In genomic region chr3:80496556-80496955, GRCm38 (mm10) we compare ENCODE assay signal across 27 mouse cellular contexts.
"Had no signal": no experiment of that assay in that cellular context is flagged by ENCODE, and none has a peak within 500 bp of the region (broad histone marks: within the 10 kb centered on the region; RNA-seq: fewer than 3 reads in every experiment).

No protein-coding gene starts in this region.

- H3K27ac ChIP-seq: gastrocnemius, adult 2 months; heart, embryonic 13.5 days; heart, embryonic 15.5 days; hindbrain, embryonic 13.5 days; hindbrain, embryonic 15.5 days; hindbrain, postnatal 0 days; kidney, embryonic 15.5 days; kidney, postnatal 0 days; limb, embryonic 13.5 days; limb, embryonic 15.5 days; liver, embryonic 12.5 days; liver, embryonic 14.5 days had no signal

- H3K4me3 ChIP-seq: gastrocnemius, adult 2 months; heart, embryonic 13.5 days; heart, embryonic 15.5 days; hindbrain, embryonic 13.5 days; hindbrain, embryonic 15.5 days; kidney, embryonic 15.5 days; limb, embryonic 13.5 days; limb, embryonic 15.5 days; liver, embryonic 12.5 days had no signal

- H3K4me2 ChIP-seq: heart, embryonic 11.5 days; heart, embryonic 13.5 days; heart, embryonic 15.5 days; hindbrain, embryonic 13.5 days; hindbrain, embryonic 15.5 days; kidney, embryonic 15.5 days; limb, embryonic 13.5 days; limb, embryonic 15.5 days; liver, embryonic 12.5 days had no signal

- DNase-seq: gastrocnemius, adult 2 months; gastrocnemius, postnatal 10 days; gastrocnemius, postnatal 25 days; heart, adult 18-20 months; heart, postnatal 14 days; heart, postnatal 36 days; kidney, adult 11 months; kidney, adult 2 months; kidney, adult 9 months; kidney, postnatal 14 days; kidney, postnatal 36 days; layer of hippocampus, adult 9-11 months; layer of hippocampus, postnatal 36 days; left cerebral cortex, postnatal 4 days had no signal

- H3K27me3 ChIP-seq: heart, embryonic 13.5 days; heart, embryonic 15.5 days; hindbrain, embryonic 13.5 days; hindbrain, embryonic 15.5 days; kidney, embryonic 15.5 days; limb, embryonic 13.5 days; limb, embryonic 15.5 days; liver, embryonic 12.5 days had no signal

- H3K9me3 ChIP-seq: heart, embryonic 13.5 days; heart, embryonic 15.5 days; hindbrain, embryonic 13.5 days; hindbrain, embryonic 15.5 days; kidney, embryonic 15.5 days; limb, embryonic 13.5 days; limb, embryonic 15.5 days; liver, embryonic 12.5 days had no signal

- ATAC-seq: hindbrain, postnatal 0 days; intestine, embryonic 16.5 days; liver, embryonic 12.5 days had no signal

- H3K4me1 ChIP-seq: heart, embryonic 13.5 days; heart, embryonic 15.5 days; hindbrain, embryonic 13.5 days; hindbrain, embryonic 15.5 days; kidney, embryonic 15.5 days; limb, embryonic 13.5 days; limb, embryonic 15.5 days; liver, embryonic 12.5 days had no signal

- H3K36me3 ChIP-seq: heart, embryonic 13.5 days; heart, embryonic 15.5 days; hindbrain, embryonic 13.5 days; hindbrain, embryonic 15.5 days; kidney, embryonic 15.5 days; limb, embryonic 13.5 days; limb, embryonic 15.5 days; liver, embryonic 12.5 days had no signal

- H3K9ac ChIP-seq: heart, embryonic 13.5 days; heart, embryonic 15.5 days; hindbrain, embryonic 13.5 days; hindbrain, embryonic 15.5 days; kidney, embryonic 15.5 days; limb, embryonic 13.5 days; limb, embryonic 15.5 days; liver, embryonic 12.5 days; liver, embryonic 14.5 days had no signal
